Comparison of ENCODE assay signal across 22 mouse cellular contexts in genomic region chr11:97771410-97771809, GRCm38 (mm10). TPM values are rescaled to one million over a fixed set of nuclear protein-coding genes. Genes with fewer than 3 reads are reported as not detected.
"Had no signal": no experiment of that assay in that cellular context is flagged by ENCODE, and none has a peak within 500 bp of the region (broad histone marks: within the 10 kb centered on the region; RNA-seq: fewer than 3 reads in every experiment).

No protein-coding gene starts in this region.

- H3K4me3 ChIP-seq: liver, embryonic 12.5 days; megakaryocyte, embryonic 14.5 days; midbrain, embryonic 13.5 days; midbrain, embryonic 15.5 days; myocyte; neural tube, embryonic 13.5 days; stomach, embryonic 15.5 days had no signal

- H3K36me3 ChIP-seq: midbrain, embryonic 15.5 days had no signal

- H3K9ac ChIP-seq: liver, embryonic 12.5 days; liver, embryonic 14.5 days; lung, embryonic 14.5 days; midbrain, embryonic 13.5 days; midbrain, embryonic 15.5 days; neural tube, embryonic 13.5 days; stomach, embryonic 15.5 days had no signal

- H3K4me2 ChIP-seq: liver, embryonic 12.5 days; lung, embryonic 14.5 days; midbrain, embryonic 11.5 days; midbrain, embryonic 13.5 days; midbrain, embryonic 15.5 days; neural tube, embryonic 13.5 days; stomach, embryonic 15.5 days had no signal

- H3K9me3 ChIP-seq: liver, embryonic 12.5 days; megakaryocyte, embryonic 14.5 days; midbrain, embryonic 13.5 days; midbrain, embryonic 15.5 days; neural tube, embryonic 13.5 days; stomach, embryonic 15.5 days had no signal

- ATAC-seq: liver, embryonic 12.5 days; midbrain, embryonic 13.5 days; midbrain, embryonic 15.5 days had no signal

- DNase-seq: lung, adult 18-20 months; lung, embryonic 14.5 days; lung, postnatal 10 days; lung, postnatal 4 days; right cerebral cortex, postnatal 14 days; thymus, adult 18-20 months; thymus, postnatal 14 days; thymus, postnatal 36 days had no signal

- H3K27me3 ChIP-seq: megakaryocyte, embryonic 14.5 days; midbrain, embryonic 13.5 days; midbrain, embryonic 15.5 days; neural tube, embryonic 13.5 days; stomach, embryonic 15.5 days had no signal

- H3K4me1 ChIP-seq: megakaryocyte, embryonic 14.5 days; stomach, embryonic 15.5 days had no signal

- H3K27ac ChIP-seq: liver, embryonic 12.5 days; liver, embryonic 14.5 days; midbrain, embryonic 13.5 days; midbrain, embryonic 15.5 days; neural tube, embryonic 13.5 days; stomach, embryonic 15.5 days had no signal

RNA-seq across cellular contexts. Expression of gene 1700001P01Rik, which starts 4.3 kb away (rescaled TPM):
- total RNA-seq: midbrain, postnatal 0 days had no signal
- polyA plus RNA-seq: liver, embryonic 12.5 days; liver, embryonic 16.5 days; lung, embryonic 14.5 days; midbrain, postnatal 0 days; neural tube, embryonic 11.5 days; spleen, adult 2 months; thymus, postnatal 0 days had no signal
